8 mouse cellular contexts compared by ENCODE assay signal in genomic region chr16:87700395-87700765, GRCm38 (mm10). TPM values are rescaled to one million over a fixed set of nuclear protein-coding genes. Genes with fewer than 3 reads are reported as not detected.
DNase-seq lines count a peak whose midpoint lies in the region; ATAC-seq and TF ChIP-seq lines count a peak whose summit lies in the region.

No protein-coding gene starts in this region.

- no peak for TF ChIP-seq CTCF in kidney, postnatal 0 days (IDR thresholded peaks at IDR 0.05; ENCODE audit: low read depth)
- no peak for TF ChIP-seq CTCF in hindbrain, postnatal 0 days (IDR thresholded peaks at IDR 0.05; ENCODE audit: low read depth)

- peak overlapping the region; percentile 83 for H3K4me3 ChIP-seq in kidney, postnatal 0 days (replicated peaks; ENCODE audit: low read depth, low read length)
- peak overlapping the region; percentile 87 for H3K4me3 ChIP-seq in embryonic facial prominence, embryonic 11.5 days (ENCODE audit: low read depth, low read length)
- peak overlapping the region; percentile 84 for H3K4me3 ChIP-seq in hindbrain, postnatal 0 days (ENCODE audit: low read length)
- peak overlapping the region; percentile 92 for H3K4me3 ChIP-seq in midbrain, embryonic 16.5 days (ENCODE audit: low read depth, low read length)

- peak overlapping the region; percentile 67 for H3K4me2 ChIP-seq in kidney, postnatal 0 days (ENCODE audit: low read length)
- peak overlapping the region; percentile 69 for H3K4me2 ChIP-seq in embryonic facial prominence, embryonic 11.5 days (ENCODE audit: low read depth, low read length)
- H3K4me2 ChIP-seq in hindbrain, postnatal 0 days (ENCODE audit: low read depth, low read length): peak overlapping the region; percentile 65
- H3K4me2 ChIP-seq in midbrain, embryonic 16.5 days (ENCODE audit: low read length): peak overlapping the region; percentile 89

- H3K27me3 ChIP-seq in kidney, postnatal 0 days (ENCODE audit: insufficient read depth, low read length): no peaks in the 10 kb centered on the region
- no peaks in the 10 kb centered on the region for H3K27me3 ChIP-seq in embryonic facial prominence, embryonic 11.5 days (ENCODE audit: control insufficient read depth, insufficient read depth, low read length)
- H3K27me3 ChIP-seq in hindbrain, postnatal 0 days (ENCODE audit: insufficient read depth, low read length): no peaks in the 10 kb centered on the region
- H3K27me3 ChIP-seq in midbrain, embryonic 16.5 days (ENCODE audit: control insufficient read depth, insufficient read depth, low read depth, low read length): no peaks in the 10 kb centered on the region

- peak overlapping the region; percentile 97 for H3K9ac ChIP-seq in kidney, postnatal 0 days (ENCODE audit: low read depth, low read length)
- peak overlapping the region; percentile 95; the same call in 1 of the 2 replicates for H3K9ac ChIP-seq in embryonic facial prominence, embryonic 11.5 days (replicated peaks; ENCODE audit: low read length)
- H3K9ac ChIP-seq in hindbrain, postnatal 0 days (replicated peaks; ENCODE audit: low read length): peak overlapping the region; percentile 92
- peak overlapping the region; percentile 91 for H3K9ac ChIP-seq in midbrain, embryonic 16.5 days (ENCODE audit: low read depth, low read length)

- no peaks in the 10 kb centered on the region for H3K9me3 ChIP-seq in kidney, postnatal 0 days (replicated peaks; ENCODE audit: low read length)
- H3K9me3 ChIP-seq in embryonic facial prominence, embryonic 11.5 days (replicated peaks; ENCODE audit: control insufficient read depth, low read length): no peaks in the 10 kb centered on the region
- H3K9me3 ChIP-seq in hindbrain, postnatal 0 days (ENCODE audit: low read length): no peaks in the 10 kb centered on the region
- no peaks in the 10 kb centered on the region for H3K9me3 ChIP-seq in midbrain, embryonic 16.5 days (replicated peaks; ENCODE audit: control insufficient read depth, low read length, poor library complexity, severe bottlenecking)

- 30% methylated on average over 3 of the region's 3 CpGs for WGBS in kidney, postnatal 0 days
- 51% methylated on average over 3 of the region's 3 CpGs for WGBS in embryonic facial prominence, embryonic 11.5 days
- WGBS in hindbrain, postnatal 0 days: 14% methylated on average over 3 of the region's 3 CpGs
- 18% methylated on average over 3 of the region's 3 CpGs for WGBS in midbrain, embryonic 16.5 days

- no peak for ATAC-seq in kidney, postnatal 0 days (replicated peaks; ENCODE audit: low FRiP score, low read depth)
- no peak for ATAC-seq in embryonic facial prominence, embryonic 11.5 days (replicated peaks; ENCODE audit: insufficient number of reproducible peaks, low FRiP score, low TSS enrichment, low read depth)
- no peak for ATAC-seq in hindbrain, postnatal 0 days
- ATAC-seq in midbrain, embryonic 16.5 days: no peak
- no peak for ATAC-seq in CD4-positive, CD25-positive, alpha-beta regulatory T cell, adult 4 months

- no peak for DNase-seq in kidney, postnatal 0 days (ENCODE audit: low spot score)
- no peak for DNase-seq in kidney, postnatal 4 days
- no peak for DNase-seq in embryonic facial prominence, embryonic 11.5 days (ENCODE audit: low spot score)
- DNase-seq in hindbrain, postnatal 0 days (ENCODE audit: low spot score): no peak
- no peak for DNase-seq in adrenal gland, postnatal 14 days
- DNase-seq in kidney, postnatal 14 days: no peak

- H3K4me1 ChIP-seq in kidney, postnatal 0 days (replicated peaks; ENCODE audit: insufficient read depth, low read length): peaks cover 6% of the 10 kb centered on the region; the same call in 1 of the 2 replicates
- no peaks in the 10 kb centered on the region for H3K4me1 ChIP-seq in embryonic facial prominence, embryonic 11.5 days (ENCODE audit: control insufficient read depth, insufficient read depth, low read length)
- H3K4me1 ChIP-seq in hindbrain, postnatal 0 days (ENCODE audit: insufficient read depth, low read length): peaks cover 6% of the 10 kb centered on the region
- H3K4me1 ChIP-seq in midbrain, embryonic 16.5 days (ENCODE audit: control insufficient read depth, insufficient read depth, low read length): peaks cover 28% of the 10 kb centered on the region

- H3K27ac ChIP-seq in kidney, postnatal 0 days: peak overlapping the region; percentile 96; the same call in 1 of the 2 replicates
- H3K27ac ChIP-seq in embryonic facial prominence, embryonic 11.5 days (replicated peaks; ENCODE audit: low read depth, low read length): 0 out of 2 replicates have a peak overlapping the region, but pooled peaks have one; percentile 78
- H3K27ac ChIP-seq in hindbrain, postnatal 0 days: peak overlapping the region; percentile 93; the same call in 1 of the 2 replicates
- H3K27ac ChIP-seq in midbrain, embryonic 16.5 days (ENCODE audit: low read length): peak overlapping the region; percentile 92

- no peaks in the 10 kb centered on the region for H3K36me3 ChIP-seq in kidney, postnatal 0 days (ENCODE audit: insufficient read depth, low read length)
- no peaks in the 10 kb centered on the region for H3K36me3 ChIP-seq in embryonic facial prominence, embryonic 11.5 days (replicated peaks; ENCODE audit: control insufficient read depth, insufficient read depth, low read depth, low read length)
- H3K36me3 ChIP-seq in hindbrain, postnatal 0 days (ENCODE audit: insufficient read depth, low read length): no peaks in the 10 kb centered on the region
- no peaks in the 10 kb centered on the region for H3K36me3 ChIP-seq in midbrain, embryonic 16.5 days (ENCODE audit: control insufficient read depth, insufficient read depth, low read length)

RNA-seq across cellular contexts. Expression of gene Bach1, which starts 1.6 kb away (rescaled TPM):
- polyA plus RNA-seq in kidney, postnatal 0 days (2015; fragmentation: Nextera tagmentation; extraction: Ambion mirVana): 6.5 and 8.6 TPM in 2 replicates
- 17.8 and 19.0 TPM in 2 replicates for polyA plus RNA-seq in embryonic facial prominence, embryonic 11.5 days (2014; fragmentation: Nextera tagmentation; extraction: Ambion mirVana)
- 34.2 and 44.5 TPM in 2 replicates for total RNA-seq in hindbrain, postnatal 0 days (2014; rRNA removed)
- 12.3 and 13.1 TPM in 2 replicates for polyA plus RNA-seq in hindbrain, postnatal 0 days (2015; fragmentation: Nextera tagmentation; extraction: Ambion mirVana)
- polyA plus RNA-seq in midbrain, embryonic 16.5 days (2015; fragmentation: Nextera tagmentation; extraction: Ambion mirVana): 14.3 and 15.9 TPM in 2 replicates
- total RNA-seq in adrenal gland, postnatal 14 days (2021): 21.5 and 23.5 TPM in 2 replicates
- 1 to 10 TPM; 3.4 to 3.9 TPM for polyA plus RNA-seq in CD4-positive, CD25-positive, alpha-beta regulatory T cell, adult 4 months (2017; shearing (Covaris generic))
